Mouse (Mus musculus) forebrain, embryonic 16.5 days (tissue): ENCODE results near the gene Map2k5. TPM values are rescaled to one million over a fixed set of nuclear protein-coding genes. Genes with fewer than 3 reads are reported as not detected.

ENCODE experiments used
- ATAC-seq: fragments of 200-750 bp; cut with Nextera tagmentation; 2 replicates; pipeline ENCODE4 v1.8.0; 2017; ENCODE audit warnings: mild to moderate bottlenecking, moderate library complexity
- H3K27ac ChIP-seq: fragments of 300-500 bp; sonication (generic); 2 replicates; pipeline ENCODE4 v1.5.1; 2014; ENCODE audit warnings: low read length, control low read depth
- H3K27me3 ChIP-seq: fragments of 300-500 bp; sonication (generic); replicated peaks from 2 replicates; pipeline ENCODE4 v1.6.1; 2014; ENCODE audit warnings: low read length; ENCODE audit not compliant: control insufficient read depth, insufficient read depth
- H3K36me3 ChIP-seq: fragments of 300-500 bp; sonication (generic); 2 replicates; pipeline ENCODE4 v1.6.1; 2014; ENCODE audit not compliant: control insufficient read depth, insufficient read depth
- H3K4me1 ChIP-seq: fragments of 300-500 bp; sonication (generic); replicated peaks from 2 replicates; pipeline ENCODE4 v1.6.1; 2014; ENCODE audit warnings: low read length; ENCODE audit not compliant: control insufficient read depth, insufficient read depth
- H3K4me2 ChIP-seq: fragments of 300-500 bp; sonication (generic); 2 replicates; pipeline ENCODE4 v1.6.1; 2014; ENCODE audit warnings: mild to moderate bottlenecking, low read length, control low read depth
- H3K4me3 ChIP-seq: fragments of 300-500 bp; sonication (generic); replicated peaks from 2 replicates; pipeline ENCODE4 v1.5.1; 2014; ENCODE audit warnings: mild to moderate bottlenecking, low read length, control low read depth
- H3K9ac ChIP-seq: fragments of 300-500 bp; sonication (generic); replicated peaks from 2 replicates; pipeline ENCODE4 v1.6.1; 2014; ENCODE audit warnings: low read depth, low read length, control low read depth
- H3K9me3 ChIP-seq: fragments of 300-500 bp; sonication (generic); 2 replicates; pipeline ENCODE4 v1.6.1; 2016; ENCODE audit warnings: low read length; ENCODE audit not compliant: control insufficient read depth
- WGBS: fragments of 180-500 bp; shearing (Covaris S2); extraction: QIAGEN DNeasy Blood & Tissue Kit; methylation state at CpG from one replicate; pipeline ENCODE4 v1.1.7; 2014; 5-methylcytosine and 5-hydroxymethylcytosine counted together
- polyA plus RNA-seq: library from polyadenylated mRNA; unstranded; fragments of >200 nt; fragmentation: Nextera tagmentation; extraction: Ambion mirVana; gene quantifications from 2 replicates; pipeline ENCODE4 v1.2.1, GENCODE M21; 2015

Gene Map2k5
- polyA plus RNA-seq, 1 experiment from 2014 or later: 39.9 TPM

DNA sequence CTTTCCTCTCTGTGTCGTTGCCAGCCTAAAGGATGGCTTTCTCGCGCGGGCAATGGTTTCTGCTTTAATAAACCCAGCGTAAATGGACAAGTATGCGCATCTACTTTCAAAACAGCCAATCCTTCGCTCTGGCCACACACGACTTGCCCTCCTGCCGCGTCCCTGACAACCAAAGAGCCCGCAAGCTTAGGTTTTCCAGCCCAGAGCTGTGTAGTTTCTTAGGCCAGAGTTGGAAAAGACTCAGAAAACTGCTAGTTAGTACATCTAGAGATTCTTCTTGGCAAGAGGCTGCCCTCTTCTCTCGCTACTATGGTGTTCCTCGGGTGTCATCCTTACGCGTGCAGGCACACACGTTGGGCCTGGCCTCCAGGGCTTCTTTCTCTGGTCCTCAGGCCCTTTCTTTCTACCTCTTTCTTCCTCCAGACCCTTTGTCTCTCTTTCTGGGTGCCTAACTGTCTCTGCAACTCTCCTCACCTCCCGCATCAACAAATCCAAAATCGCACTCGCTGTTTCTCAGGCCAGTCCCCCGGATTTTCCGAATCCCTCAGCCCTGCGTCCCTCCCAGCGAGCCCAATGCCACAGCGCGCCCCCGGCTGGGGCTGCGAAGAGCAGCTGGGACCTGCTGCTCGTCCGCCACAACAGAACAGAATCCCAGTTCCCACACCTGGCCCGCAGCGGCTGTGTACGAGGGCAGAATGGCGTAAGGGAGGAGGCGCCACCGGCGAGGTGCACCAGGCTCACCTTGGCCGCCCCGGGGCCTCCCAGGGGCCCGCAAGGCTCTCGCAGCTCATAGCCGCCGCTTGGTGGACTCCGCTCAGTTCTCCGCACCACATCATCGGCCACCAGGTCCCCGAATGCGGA is 233.8 kb downstream of the Map2k5 start:
- no peak overlapping the region for H3K27ac ChIP-seq
- peaks cover 83% of the 10 kb centered on the region for H3K27me3 ChIP-seq
- 0 out of 2 replicates have a peak overlapping the region, but pooled peaks have one; percentile 3 for H3K4me3 ChIP-seq
- ATAC-seq: no peak
- H3K9me3 ChIP-seq: no peaks in the 10 kb centered on the region
- H3K4me1 ChIP-seq: peaks cover 35% of the 10 kb centered on the region
- no peaks in the 10 kb centered on the region for H3K36me3 ChIP-seq
- no peak overlapping the region for H3K9ac ChIP-seq
- H3K4me2 ChIP-seq: no peak overlapping the region
- under 1% methylated on average over 47 of the region's 47 CpGs for WGBS

DNA sequence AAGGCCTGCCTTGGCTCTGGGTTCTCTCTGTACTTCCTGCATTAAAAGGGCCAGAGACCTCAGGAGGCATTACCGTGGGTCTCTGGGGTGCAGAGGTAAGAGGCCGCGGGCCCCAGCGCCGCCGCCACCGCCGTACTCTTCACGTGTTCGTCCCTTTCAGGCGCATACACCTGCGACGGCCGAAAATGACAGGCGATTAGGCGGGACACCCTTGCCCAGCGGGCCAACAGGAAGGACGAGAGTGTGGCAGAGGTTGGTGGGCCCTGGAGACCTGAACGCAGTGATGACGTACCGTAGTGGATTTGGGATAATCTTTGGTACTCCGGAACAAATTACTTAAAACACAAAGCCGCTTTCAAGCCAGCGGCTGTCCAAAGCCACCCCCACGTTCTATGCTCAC is 234.5 kb downstream of the Map2k5 start:
- H3K27ac ChIP-seq: no peak overlapping the region
- H3K4me2 ChIP-seq: no peak overlapping the region
- WGBS: under 1% methylated on average over 25 of the region's 25 CpGs

DNA sequence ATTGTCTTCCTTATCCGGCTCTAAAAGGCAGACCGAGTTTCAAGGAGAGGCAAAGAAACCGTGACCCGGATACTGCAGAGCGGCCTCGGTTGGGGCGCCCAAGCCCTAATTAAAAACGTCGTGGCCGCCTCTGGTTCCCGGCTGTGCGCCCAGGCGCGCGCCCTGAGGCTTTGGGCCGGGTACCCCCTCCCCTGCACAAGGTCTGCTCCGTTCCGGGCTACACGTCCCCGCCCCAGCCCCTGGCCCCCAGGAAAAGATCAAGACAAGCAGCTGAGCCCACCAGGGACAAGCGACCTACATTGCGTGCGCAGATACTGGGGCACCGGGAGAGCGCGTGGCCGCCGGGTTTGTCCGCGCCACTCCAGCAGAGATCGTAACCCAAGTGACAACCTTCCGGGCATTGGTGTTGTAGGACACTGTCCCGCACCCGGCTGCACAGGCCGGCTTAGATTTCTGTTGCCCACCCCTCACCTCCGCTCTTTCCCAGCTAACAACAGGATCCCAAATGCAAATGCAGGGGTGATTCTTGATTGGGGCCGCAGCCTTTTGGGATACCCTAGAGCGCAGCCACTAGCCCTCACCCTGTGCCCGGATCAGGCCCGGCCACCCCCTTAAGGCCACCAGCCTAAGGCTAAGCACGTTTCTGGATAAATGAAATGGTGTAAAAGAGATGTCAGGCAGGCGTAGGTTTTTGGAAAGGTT is 235.2 kb downstream of the Map2k5 start:
- H3K27me3 ChIP-seq: peaks cover 82% of the 10 kb centered on the region
- H3K27ac ChIP-seq: no peak overlapping the region
- H3K4me1 ChIP-seq: peaks cover 34% of the 10 kb centered on the region
- no peaks in the 10 kb centered on the region for H3K36me3 ChIP-seq
- no peak for ATAC-seq
- H3K4me3 ChIP-seq: 0 out of 2 replicates have a peak overlapping the region, but pooled peaks have one; percentile 1
- no peaks in the 10 kb centered on the region for H3K9me3 ChIP-seq
- no peak overlapping the region for H3K4me2 ChIP-seq
- under 1% methylated on average over 42 of the region's 42 CpGs for WGBS
- no peak overlapping the region for H3K9ac ChIP-seq

More for the DNA sequence above, 234.5 kb downstream of the Map2k5 start:
- no peak overlapping the region for H3K4me3 ChIP-seq
- H3K36me3 ChIP-seq: no peaks in the 10 kb centered on the region
- H3K27me3 ChIP-seq: peaks cover 83% of the 10 kb centered on the region
- H3K4me1 ChIP-seq: peaks cover 34% of the 10 kb centered on the region
- H3K9ac ChIP-seq: no peak overlapping the region
- ATAC-seq: no peak
- no peaks in the 10 kb centered on the region for H3K9me3 ChIP-seq

DNA sequence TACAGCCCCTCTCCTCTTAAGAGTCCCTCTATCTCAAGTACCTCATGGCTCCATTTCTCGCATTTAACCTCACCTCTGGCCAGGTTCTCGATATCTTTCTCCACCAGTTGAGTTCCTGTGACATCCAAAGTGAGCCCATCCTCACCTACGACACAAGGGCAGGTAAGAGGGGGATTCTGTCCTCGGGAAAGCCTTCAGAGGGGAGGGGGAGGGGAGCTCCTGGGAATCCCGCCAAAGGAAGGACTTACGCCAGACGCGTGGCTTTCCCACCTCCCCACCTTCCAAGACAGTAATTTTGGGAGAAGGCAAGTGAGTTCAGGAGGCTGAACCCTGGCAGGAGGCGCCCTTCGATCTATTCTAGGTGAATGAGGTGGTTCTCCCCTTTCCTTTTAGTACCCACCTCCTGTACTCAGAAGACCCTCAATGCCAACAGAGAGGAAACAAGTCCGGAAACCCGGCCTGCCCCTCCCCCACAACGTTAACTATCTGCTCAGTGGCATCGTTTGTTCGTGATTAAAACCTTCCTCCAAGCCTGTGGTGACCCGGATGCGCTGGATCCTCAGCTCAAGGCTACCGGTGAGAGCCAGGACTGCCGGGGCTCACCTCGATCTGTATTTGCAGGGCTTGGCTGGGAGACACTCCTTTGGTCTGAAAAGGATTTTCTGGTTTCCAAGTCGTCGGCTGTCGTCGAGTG is 235.9 kb downstream of the Map2k5 start:
- H3K27me3 ChIP-seq: peaks cover 80% of the 10 kb centered on the region
- under 1% methylated on average over 24 of the region's 24 CpGs for WGBS
- H3K4me2 ChIP-seq: no peak overlapping the region
- H3K27ac ChIP-seq: no peak overlapping the region
- ATAC-seq: no peak
- H3K36me3 ChIP-seq: no peaks in the 10 kb centered on the region
- no peaks in the 10 kb centered on the region for H3K9me3 ChIP-seq
- H3K4me1 ChIP-seq: peaks cover 34% of the 10 kb centered on the region
- H3K9ac ChIP-seq: no peak overlapping the region
- H3K4me3 ChIP-seq: no peak overlapping the region

DNA sequence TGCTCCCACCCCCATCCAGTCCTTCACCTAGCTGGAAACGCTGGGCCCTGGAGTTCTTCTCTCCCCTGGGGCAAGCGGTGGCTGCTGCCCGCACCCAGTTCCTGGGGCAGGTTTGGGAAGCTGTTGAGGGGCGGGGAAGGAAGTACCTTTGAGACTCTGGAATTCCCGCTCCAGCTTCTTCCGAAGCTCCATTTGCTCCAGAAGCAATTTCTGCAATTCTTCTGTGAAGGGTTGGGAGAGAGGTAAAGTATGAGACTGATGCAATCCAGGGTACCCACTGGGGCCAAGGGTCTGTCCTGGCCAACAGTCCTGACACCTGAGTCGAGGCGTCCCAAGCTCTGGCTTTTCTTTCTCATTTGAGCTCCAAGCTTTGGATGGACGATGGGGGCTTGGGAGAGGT is 237.5 kb downstream of the Map2k5 start:
- H3K27ac ChIP-seq: no peak overlapping the region
- no peak overlapping the region for H3K9ac ChIP-seq
- H3K4me1 ChIP-seq: peaks cover 26% of the 10 kb centered on the region
- H3K9me3 ChIP-seq: no peaks in the 10 kb centered on the region
- H3K27me3 ChIP-seq: peaks cover 79% of the 10 kb centered on the region
- no peak for ATAC-seq
- H3K36me3 ChIP-seq: no peaks in the 10 kb centered on the region
- H3K4me3 ChIP-seq: no peak overlapping the region
- WGBS: 3% methylated on average over 9 of the region's 9 CpGs
- no peak overlapping the region for H3K4me2 ChIP-seq

DNA sequence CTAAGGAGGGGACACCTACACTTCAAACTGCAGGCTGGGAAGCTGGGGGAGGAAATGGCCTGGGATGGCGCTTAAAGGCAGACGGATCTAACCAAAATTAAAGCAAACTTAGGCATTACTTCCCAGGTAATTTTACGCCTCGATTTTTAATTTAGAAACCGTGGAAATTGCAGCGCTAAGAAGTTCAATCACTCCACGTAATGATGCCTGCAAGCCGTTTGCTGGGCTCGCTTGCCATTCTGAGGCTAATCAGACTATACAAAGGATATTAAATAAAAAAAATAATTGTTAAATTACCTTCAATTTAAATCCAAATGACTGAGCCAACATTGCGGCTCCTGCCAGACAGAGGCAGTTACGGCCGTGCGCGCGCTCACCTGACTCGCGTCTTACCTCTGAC is 238.0 kb downstream of the Map2k5 start:
- ATAC-seq: no peak
- H3K27me3 ChIP-seq: peaks cover 80% of the 10 kb centered on the region
- no peak overlapping the region for H3K4me3 ChIP-seq
- peaks cover 25% of the 10 kb centered on the region for H3K4me1 ChIP-seq
- no peak overlapping the region for H3K4me2 ChIP-seq
- H3K36me3 ChIP-seq: no peaks in the 10 kb centered on the region
- 3% methylated on average over 17 of the region's 17 CpGs for WGBS
- no peaks in the 10 kb centered on the region for H3K9me3 ChIP-seq
- H3K27ac ChIP-seq: no peak overlapping the region
- no peak overlapping the region for H3K9ac ChIP-seq

DNA sequence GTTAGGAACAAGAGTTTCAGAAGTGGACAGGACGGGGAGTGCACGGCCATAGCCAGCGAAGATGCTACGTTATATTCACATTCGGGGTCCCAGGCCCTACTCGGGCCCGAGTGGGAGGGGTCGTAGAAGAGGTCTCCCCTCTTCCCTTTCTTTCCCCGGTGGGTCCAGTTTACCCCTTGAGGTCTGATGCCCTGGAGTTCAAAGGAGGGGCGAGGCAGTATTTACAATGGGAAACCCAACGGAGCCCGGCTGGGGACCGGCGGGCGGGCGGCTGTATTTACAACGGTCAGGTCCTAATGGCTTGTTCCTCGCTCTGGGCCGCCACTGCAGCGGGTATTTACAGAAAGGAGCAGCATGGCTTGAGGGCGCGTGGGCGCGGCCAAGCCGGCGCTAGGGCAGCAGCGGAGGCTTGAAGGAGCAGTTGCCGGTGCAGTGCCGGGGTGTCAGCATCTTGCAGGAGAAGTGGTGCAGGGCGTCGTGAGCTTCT is 239.2 kb downstream of the Map2k5 start:
- H3K9ac ChIP-seq: no peak overlapping the region
- peaks cover 29% of the 10 kb centered on the region for H3K4me1 ChIP-seq
- ATAC-seq: no peak
- peak overlapping the region; percentile 9; the same call in 1 of the 2 replicates for H3K4me2 ChIP-seq
- H3K36me3 ChIP-seq: no peaks in the 10 kb centered on the region
- WGBS: 0% methylated on average over 29 of the region's 31 CpGs
- no peaks in the 10 kb centered on the region for H3K9me3 ChIP-seq
- H3K4me3 ChIP-seq: no peak overlapping the region
- peaks cover 82% of the 10 kb centered on the region for H3K27me3 ChIP-seq
- H3K27ac ChIP-seq: no peak overlapping the region

DNA sequence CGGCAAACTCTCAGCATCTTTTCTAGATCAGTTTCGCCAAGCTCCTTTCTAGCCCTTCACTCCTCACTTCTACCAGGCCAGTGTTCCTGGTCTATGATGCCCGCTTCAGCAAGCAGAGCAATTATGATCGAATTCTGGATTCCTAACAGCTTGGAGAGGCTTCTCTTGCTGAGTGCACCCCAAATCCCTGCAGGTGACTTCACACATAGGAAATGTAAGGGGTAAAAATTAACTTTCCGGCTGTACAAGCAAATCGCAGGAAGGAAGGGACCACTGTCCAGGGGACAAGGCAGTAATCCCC is 240.1 kb downstream of the Map2k5 start:
- 8% methylated on average over 6 of the region's 6 CpGs for WGBS
- Histone ChIP-seq H3K36me3 (no peaks in the 10 kb centered on the region), H3K4me3 (no peak overlapping the region), H3K4me1 (peaks cover 31% of the 10 kb centered on the region), H3K9ac (no peak overlapping the region), H3K27ac (no peak overlapping the region), H3K4me2 (no peak overlapping the region), H3K27me3 (peaks cover 75% of the 10 kb centered on the region), H3K9me3 (no peaks in the 10 kb centered on the region)
- ATAC-seq: no peak
